Mouse (Mus musculus) adrenal gland, adult 8-10 months (tissue): ENCODE results near the gene 0610030E20Rik. TPM values are rescaled to one million over a fixed set of nuclear protein-coding genes. Genes with fewer than 3 reads are reported as not detected.
A peak's percentile ranks its signal among the peaks of the same experiment; 100 is the strongest.

Experiments
- DNase-seq: peaks from one replicate; pipeline ENCODE4 v3.0.0; 2022
- total RNA-seq, 4 experiments: library from RNA; stranded (reverse); gene quantifications; 2 replicates each; pipeline ENCODE4 v1.2.4; 2022

0610030E20Rik gene
- total RNA-seq, 4 experiments from 2014 or later = 23.9 to 36.8 (median 29.1) TPM

DNA sequence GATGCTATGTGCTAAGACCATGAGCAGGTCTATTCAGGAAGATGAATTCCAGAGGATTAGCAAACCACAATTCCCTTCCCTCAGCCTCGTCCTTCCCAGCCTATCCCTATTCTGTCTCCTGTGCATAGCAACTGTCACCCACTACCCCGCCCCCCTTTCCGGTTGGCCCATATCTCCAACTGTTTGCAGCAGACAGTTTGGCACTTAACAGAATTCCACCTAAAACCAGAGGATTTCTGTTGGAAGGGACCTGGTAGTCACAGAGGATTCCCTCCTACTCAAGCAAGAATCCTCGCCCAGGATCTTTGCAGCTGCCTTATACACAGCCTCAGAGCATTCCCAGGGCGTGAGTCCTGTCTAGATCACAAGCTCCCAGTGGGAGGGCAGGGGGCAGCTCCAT is 24.0 kb downstream of the 0610030E20Rik start:
- no peak for DNase-seq

DNA sequence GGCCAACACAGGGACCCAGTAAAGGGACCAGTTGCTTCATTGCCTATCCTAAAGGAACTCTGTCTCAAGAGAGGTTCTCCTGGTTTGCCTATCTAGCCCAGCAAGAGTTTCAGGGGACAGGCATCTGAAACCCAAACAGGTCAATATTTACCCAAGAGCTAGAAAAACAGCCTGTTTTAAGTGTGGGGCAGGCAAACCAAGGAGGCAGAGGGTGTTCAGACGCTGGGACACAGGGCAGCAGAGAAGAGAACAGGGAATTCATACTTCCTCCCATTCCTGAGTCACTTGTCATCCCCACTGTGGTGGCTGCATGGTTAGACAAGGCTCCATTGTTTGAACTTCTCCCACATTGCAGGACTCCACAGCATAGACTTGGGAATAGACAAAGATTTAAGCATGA is 24.5 kb downstream of the 0610030E20Rik start:
- no peak for DNase-seq

DNA sequence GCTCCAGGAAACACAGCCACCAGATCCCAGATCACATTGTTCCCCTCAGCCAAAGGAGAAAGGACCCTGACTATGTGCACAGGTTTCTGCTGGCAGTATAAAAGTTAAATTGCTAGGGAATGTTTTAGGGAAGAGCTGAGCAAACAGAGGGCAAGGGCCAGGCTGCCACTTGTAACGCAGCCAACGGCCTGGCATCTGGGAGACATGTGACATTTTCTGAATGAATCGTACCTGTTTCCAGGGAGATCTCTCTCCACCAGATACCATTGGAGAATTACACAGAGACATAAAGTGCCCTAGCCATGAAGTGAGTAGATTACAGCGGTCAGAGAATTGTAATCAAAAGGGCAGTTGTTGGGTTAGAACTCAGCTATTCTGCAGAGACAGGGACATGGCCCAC is 26.1 kb downstream of the 0610030E20Rik start:
- DNase-seq = no peak

DNA sequence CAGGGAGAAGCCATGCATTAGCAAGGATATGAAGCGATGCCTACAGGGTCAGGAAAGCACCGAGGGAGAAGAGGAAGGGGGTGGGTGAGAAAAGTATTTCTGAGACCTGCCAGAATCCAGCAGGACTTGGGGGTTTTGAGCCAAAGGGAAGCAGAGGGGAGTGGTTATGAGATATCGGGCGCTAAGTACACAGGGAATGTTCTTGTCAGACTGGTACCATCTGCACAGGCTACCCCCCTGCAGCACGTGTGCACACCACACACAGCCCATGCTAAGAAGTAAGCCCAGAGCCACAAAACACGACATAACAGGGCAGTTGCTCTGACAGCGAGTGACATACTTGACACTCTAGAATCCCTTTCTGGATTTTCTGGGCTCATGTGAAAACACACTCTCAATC is 27.1 kb downstream of the 0610030E20Rik start:
- DNase-seq = no peak

DNA sequence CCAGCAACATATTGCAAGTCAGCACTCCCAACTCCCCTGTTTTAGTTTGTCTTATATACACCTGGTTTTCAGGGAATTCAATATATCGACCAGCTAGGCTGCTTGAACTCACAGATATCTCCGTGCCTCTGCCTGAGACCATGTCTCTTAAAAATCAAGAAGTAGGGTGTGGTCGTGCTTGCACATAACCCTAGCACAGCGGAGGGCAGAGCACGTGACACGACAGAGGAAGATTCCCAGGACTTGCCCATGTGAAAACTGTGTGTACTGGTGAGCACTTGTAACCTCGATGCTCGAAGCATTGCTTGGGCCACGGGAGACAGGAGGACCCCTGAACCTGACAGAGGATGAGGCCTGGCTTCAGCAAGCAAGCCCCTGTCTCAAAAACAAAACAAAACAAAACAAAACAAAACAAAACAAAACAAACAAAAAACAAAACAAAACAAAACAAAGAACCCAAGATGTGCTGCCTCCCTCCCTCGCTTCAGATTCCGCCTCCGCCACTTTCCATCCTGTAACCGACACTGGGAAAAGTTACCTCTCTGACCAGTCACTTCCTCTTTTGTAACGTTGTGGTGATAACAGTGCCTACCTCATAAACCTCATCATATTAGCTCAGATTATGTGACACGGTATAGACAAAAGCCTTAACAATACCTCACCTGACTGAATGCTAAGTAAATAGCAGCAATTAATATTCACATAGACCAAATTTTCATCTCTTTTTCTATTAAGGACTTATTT is 27.9 kb downstream of the 0610030E20Rik start:
- no peak for DNase-seq

- DNase-seq = no peak
These were observed 31.6 kb downstream of the 0610030E20Rik start for GRCm38 (mm10) chr6:72378510-72379234.

DNA sequence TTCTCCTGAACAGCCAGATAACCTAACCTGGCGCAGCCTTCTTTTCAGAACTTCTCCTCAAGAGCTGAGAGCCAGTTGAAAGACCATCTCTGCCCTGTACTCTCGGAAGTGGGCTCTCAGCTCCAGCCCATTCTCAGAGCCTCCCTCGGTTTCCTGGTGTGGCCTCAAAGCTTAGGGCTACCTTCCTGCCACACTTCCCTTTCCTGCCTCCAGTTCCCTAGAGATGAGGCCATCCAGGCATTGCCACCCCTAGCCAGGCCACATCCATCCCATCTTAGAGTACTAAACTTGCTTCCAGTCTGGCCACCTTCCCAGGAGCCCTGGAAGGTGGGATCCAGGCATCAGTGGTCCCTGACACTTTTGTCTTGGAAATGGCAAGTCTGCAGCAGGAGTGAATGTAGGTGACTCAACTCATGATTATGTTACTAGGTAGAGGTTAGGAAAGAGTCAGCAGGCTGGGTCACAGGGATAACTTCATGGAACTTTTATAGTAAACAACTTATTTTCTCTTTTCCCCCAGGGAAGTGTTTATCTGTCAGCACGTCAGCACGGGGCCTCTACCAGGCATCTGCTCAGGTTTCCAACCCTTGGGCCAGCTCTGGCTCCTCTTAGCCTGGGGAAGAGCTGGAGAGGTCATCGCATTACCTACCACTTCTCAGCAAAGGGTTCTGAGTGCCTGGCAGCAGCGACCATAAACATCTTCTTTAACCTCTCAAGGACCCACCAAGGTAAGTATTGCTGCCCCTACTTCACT is 32.4 kb downstream of the 0610030E20Rik start:
- no peak for DNase-seq

- DNase-seq = peak; percentile 82
These were observed 33.1 kb downstream of the 0610030E20Rik start, which contains the start of gene Vamp5 for GRCm38 (mm10) chr6:72380131-72380770. Gene Vamp5, minus strand, starts transcription at chr6:72380468.

DNA sequence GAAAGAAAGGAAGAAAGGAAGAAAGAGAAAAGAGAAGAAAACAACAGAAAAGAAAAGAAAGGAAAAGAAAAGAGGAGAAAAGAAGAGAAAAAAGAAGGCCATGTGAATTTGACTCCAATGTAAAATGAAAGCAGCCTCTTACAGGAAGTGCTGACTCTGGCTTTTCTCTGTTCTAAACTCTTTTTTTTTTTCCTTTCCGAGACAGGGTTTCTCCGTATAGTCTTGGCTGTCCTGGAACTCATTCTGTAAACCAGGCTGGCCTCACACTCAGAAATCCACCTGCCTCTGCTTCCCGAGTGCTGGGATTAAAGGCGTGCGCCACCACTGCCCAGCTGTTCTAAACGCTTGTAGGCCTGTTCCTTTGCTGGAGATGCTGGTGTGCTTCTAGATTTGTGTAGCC is 35.4 kb downstream of the 0610030E20Rik start:
- no peak for DNase-seq

GRCm38 (mm10) chr6:72383142-72383820 is 36.2 kb downstream of the 0610030E20Rik start:
- no peak for DNase-seq

DNA sequence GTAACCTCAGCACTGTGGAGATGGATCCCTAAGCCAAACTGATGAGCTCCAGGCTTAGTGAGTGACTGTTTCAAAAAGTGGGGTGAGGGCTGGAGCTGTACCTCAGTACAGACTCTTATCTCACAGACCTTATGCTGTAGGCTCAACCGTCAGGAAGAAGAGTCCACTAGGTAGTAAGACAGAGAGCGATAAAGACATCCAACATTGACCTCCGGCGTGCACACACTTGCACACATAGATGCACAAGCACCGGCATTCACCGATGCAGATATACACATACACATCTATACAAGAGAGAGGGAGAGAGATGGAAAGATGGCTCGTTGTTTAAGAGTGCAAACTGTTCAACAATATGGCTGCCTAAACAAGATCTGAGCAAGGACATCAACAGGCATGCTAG is 36.8 kb downstream of the 0610030E20Rik start:
- no peak for DNase-seq

DNA sequence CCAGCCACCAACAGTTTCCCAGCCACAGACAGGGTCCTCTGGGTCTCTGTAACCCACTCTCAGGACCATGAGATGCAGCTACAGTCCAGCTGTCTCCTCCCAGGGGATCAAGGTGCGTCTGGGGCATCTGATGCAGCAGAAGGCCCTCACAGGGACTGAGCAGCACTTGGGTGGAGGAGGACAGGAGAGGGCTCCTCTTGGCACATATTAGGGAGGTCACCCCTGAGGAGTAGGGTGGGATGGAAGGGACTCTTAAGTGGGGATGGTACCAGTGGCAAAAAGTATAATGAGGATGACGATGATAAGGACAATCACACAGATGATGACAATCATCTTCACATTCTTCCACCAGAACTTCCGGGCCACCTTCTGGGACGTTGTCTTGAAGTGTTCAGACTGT is 38.1 kb downstream of the 0610030E20Rik start:
- DNase-seq = no peak

DNA sequence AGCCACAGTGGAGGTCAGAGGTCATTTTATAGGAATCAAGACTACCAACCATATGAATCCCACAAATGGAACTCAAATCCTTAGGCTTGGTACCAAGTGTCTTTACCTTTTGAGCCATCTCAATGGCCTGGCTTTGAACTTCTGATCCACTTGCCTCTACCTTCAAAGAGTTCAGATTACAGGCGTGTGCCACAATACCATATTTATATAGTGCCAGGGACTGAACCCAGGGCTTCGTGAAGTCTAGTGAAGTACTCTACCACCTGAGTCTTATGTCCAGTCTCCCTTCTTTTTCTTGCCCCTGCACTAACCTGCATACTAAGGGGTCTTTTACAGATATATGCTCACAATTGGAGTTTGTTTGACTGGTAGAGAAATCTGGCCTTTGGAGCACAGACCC is 39.4 kb downstream of the 0610030E20Rik start:
- no peak for DNase-seq

- no peak for DNase-seq
These were observed 40.7 kb downstream of the 0610030E20Rik start for GRCm38 (mm10) chr6:72387816-72388215.

GRCm38 (mm10) chr6:72388266-72388665 is 41.1 kb downstream of the 0610030E20Rik start:
- DNase-seq = no peak

DNA sequence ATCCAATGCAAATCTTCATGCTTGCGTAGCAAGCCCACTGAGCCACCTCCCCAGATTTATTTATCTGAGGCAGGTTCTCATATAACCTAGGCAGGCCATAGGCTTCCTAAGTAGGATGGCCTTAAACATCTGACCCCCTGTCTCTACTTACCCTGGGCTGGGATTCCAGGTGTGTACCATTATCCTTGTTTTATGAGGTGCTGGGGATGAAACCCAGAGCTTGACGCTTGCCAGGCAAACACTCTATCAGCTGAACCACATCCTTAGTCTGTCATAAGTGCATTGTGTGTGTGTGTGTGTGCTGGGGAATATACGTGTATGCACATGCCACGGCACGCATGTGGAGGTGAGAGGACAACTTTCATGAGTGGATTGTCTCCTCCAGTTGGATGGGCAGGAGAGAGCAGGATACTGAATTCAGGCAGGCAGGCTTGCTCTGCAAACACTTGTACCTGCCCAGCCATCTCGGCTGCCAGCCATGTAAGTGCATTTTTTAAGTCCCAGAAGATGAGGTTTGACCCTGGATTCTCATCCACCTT is 41.7 kb downstream of the 0610030E20Rik start:
- no peak for DNase-seq

DNA sequence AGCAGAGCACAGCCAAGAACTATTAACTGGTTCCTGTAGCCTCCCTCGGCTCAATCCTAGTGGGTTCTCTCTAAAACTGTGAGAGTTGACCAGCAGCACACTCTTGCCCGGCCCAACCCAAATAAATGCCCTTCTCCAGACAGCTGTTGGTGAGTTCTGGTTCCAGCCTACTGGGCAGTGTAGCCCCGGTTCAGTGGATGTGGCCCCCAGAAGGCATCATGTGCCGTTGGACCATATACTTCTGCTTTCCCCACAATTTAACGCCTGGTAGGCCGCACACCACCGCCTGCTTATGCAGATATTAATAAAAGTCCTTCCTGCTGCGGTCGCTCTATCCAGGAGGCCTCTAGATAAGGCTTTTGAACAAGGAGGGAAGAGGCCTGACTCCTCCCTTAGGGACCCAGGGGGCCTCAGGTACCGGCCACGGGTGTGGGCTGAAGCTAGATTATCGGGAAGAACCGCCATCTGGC is 42.4 kb downstream of the 0610030E20Rik start:
- no peak for DNase-seq

DNA sequence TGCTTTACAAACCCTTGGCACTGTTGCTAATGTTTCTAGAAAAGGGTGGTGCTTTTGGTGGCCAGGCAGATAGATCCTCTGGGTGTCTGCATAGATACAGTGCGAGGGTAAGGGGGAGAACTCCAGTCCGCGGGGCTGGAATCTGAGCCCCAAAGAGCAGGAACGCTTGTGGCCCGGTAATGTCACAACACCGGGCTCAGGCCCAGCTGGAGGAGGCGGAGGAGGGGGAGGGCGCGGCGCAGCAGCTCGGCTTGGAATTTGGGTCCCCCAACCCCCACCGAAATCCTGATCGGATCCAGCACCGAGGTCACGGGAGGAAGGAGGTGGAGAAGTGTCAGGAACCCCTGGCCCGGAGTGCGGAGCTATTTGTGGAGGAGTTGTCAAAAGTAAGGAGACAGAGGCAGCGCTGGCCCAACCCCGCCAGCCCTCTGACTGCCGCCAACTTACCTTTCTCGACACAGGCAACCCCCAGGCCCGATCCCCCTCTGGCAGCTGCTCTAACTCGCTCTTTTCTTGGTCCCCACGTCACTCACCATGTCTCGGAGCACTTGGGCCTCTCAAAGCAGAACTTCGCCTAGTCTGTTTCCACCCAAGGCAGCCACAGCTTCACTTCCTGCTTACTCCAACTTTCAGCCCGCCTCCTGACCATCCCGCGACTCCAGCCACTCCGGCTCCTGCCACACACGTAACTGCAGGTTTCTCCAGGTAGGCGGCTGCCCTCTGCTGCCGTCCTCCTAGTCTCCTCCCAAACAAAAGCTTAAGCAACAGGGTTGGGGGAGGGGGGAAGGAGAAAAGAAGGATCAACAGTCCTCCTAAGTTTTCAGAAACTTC is 43.0 kb downstream of the 0610030E20Rik start, which contains the start of gene Vamp8:
Gene Vamp8 (minus strand): TSS at position 763 of the 831 bp plus-strand sequence.
- DNase-seq = peak; percentile 85

DNA sequence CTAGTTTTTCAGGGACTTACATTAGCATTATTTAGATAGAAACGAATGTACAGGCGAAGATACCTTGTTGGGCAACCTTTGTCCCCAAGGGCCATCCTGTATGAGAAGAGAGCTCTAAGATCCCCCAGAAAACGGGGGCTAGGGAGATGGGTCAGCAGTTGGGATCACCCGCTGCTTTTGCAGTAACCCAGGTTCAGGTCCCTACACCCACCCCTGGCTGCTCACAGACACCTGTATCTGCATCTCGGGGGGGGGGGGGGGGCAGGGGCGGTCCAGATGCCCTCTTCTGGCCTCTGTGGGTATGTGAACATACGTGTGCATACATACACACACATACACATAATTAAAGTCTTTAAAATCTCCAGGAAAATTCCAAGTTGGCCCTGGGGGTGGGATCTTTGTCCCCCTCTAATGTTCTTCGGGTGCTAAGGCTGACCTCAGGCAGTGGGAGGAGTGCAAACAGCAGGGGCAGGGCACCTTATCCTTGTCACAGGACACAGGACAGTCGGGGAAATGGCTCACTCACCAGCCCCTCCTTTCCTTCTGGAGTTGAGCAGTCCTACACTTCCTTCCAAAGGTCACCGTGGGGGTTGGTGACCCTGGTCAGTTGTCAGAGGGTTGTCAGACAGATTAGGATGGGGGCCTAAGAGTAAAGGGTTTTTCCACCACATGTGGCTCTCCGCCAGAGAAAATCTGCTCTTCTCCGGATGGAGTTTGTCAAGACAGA is 43.8 kb downstream of the 0610030E20Rik start:
- DNase-seq = peak; percentile 88

GRCm38 (mm10) chr6:72392341-72392740 is 45.2 kb downstream of the 0610030E20Rik start:
- DNase-seq = no peak
